In the genomic region with DNA sequence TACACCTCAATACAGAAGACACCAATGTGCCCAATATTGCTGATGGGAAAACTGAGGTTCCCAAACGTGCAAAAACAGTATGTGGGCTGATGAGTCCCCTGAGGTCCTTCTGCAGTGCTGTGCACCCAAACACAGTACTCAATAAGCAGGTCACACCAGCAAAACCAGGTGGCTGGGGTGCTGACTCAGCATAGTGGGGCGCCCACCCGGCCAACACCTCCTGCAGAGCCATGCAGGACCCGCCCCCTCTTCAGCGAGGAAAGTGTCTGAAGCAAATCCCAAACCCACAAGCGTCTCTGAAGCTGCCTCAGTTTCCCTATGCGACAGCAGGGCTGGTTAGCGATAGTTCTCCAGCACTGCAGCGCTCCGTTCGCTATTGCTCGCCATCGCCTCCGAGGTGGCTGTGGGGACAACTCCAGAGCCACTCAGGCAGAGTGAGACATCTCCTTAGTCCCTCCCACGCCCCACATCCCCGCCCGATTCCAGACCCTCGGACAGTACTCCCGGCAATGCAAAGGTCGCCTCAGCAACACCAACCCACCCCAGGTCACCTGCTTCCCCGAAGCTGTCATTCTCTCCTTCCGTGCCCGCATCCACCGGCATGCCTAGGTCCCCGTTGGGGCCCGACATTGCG, we compare ENCODE assay signal across 8 mouse cellular contexts. TPM values are rescaled to one million over a fixed set of nuclear protein-coding genes. Genes with fewer than 3 reads are reported as not detected.
DNase-seq lines count a peak whose midpoint lies in the region; ATAC-seq and TF ChIP-seq lines count a peak whose summit lies in the region.

No protein-coding gene starts in this region.

- 0 out of 2 replicates have a peak overlapping the region, but pooled peaks have one; percentile 37 for H3K27ac ChIP-seq in heart, embryonic 11.5 days (ENCODE audit: low read depth, low read length)
- peak overlapping the region; percentile 4 for H3K27ac ChIP-seq in cortical plate, adult 2 months (ENCODE audit: insufficient read depth, low read length)
- H3K27ac ChIP-seq in hindbrain, embryonic 15.5 days (replicated peaks): peak overlapping the region; percentile 63
- peak overlapping the region; percentile 2; the same call in 1 of the 2 replicates for H3K27ac ChIP-seq in macrophage

- H3K4me2 ChIP-seq in heart, embryonic 11.5 days: peak overlapping the region; percentile 88
- peak overlapping the region; percentile 85 for H3K4me2 ChIP-seq in hindbrain, embryonic 15.5 days

- no peaks in the 10 kb centered on the region for H3K9me3 ChIP-seq in heart, embryonic 11.5 days (replicated peaks; ENCODE audit: control insufficient read depth, low read length)
- no peaks in the 10 kb centered on the region for H3K9me3 ChIP-seq in hindbrain, embryonic 15.5 days

- peaks cover 21% of the 10 kb centered on the region for H3K36me3 ChIP-seq in heart, embryonic 11.5 days (ENCODE audit: control insufficient read depth, insufficient read depth, low read length)
- peaks cover 30% of the 10 kb centered on the region for H3K36me3 ChIP-seq in hindbrain, embryonic 15.5 days
- H3K36me3 ChIP-seq in macrophage (ENCODE audit: inconsistent target): peaks cover 26% of the 10 kb centered on the region

- peak overlapping the region; percentile 65 for H3K4me3 ChIP-seq in heart, embryonic 11.5 days (ENCODE audit: low read depth, low read length)
- H3K4me3 ChIP-seq in cortical plate, adult 2 months (ENCODE audit: insufficient read depth, low read length): peak overlapping the region; percentile 60
- H3K4me3 ChIP-seq in hindbrain, embryonic 15.5 days: peak overlapping the region; percentile 64
- peak overlapping the region; percentile 67 for H3K4me3 ChIP-seq in macrophage (ENCODE audit: inconsistent target)

- intact Hi-C loops in heart, postnatal 36 days (cut with DNase I): loop anchor here (10.0 kb wide), 1 partner anchor 314 kb away; no protein-coding TSS in a partner anchor

- no peak for TF ChIP-seq POLR2A in cortical plate, adult 2 months (IDR thresholded peaks at IDR 0.05; ENCODE audit: extremely low read depth, insufficient read depth, low read length)

- no peaks in the 10 kb centered on the region for H3K79me2 ChIP-seq in macrophage (ENCODE audit: inconsistent target)

- H3K9ac ChIP-seq in heart, embryonic 11.5 days (ENCODE audit: low read depth, low read length): peak overlapping the region; percentile 39
- peak overlapping the region; percentile 59 for H3K9ac ChIP-seq in hindbrain, embryonic 15.5 days

- H3K27me3 ChIP-seq in heart, embryonic 11.5 days (ENCODE audit: control insufficient read depth, insufficient read depth, low read length): peaks cover 17% of the 10 kb centered on the region
- peaks cover 8% of the 10 kb centered on the region; the same call in 1 of the 2 replicates for H3K27me3 ChIP-seq in hindbrain, embryonic 15.5 days

- no peak for TF ChIP-seq CTCF in cortical plate, adult 2 months (IDR thresholded peaks at IDR 0.05; ENCODE audit: extremely low read depth, insufficient read depth, low read length)

- H3K4me1 ChIP-seq in heart, embryonic 11.5 days (ENCODE audit: control insufficient read depth, insufficient read depth, low read length): 0 out of 2 replicates have a peak, but pooled peaks cover 5% of the 10 kb centered on the region
- peaks cover 1% of the 10 kb centered on the region; the same call in 1 of the 2 replicates for H3K4me1 ChIP-seq in cortical plate, adult 2 months (ENCODE audit: control insufficient read depth, insufficient read depth, low read length)
- H3K4me1 ChIP-seq in hindbrain, embryonic 15.5 days (replicated peaks): peaks cover 11% of the 10 kb centered on the region

- peak; percentile 48 for ATAC-seq in heart, embryonic 11.5 days (replicated peaks; ENCODE audit: insufficient number of reproducible peaks, low FRiP score, low TSS enrichment)
- peak; percentile 72 for ATAC-seq in hindbrain, embryonic 15.5 days (ENCODE audit: low FRiP score, low read depth)

- no peak for DNase-seq in heart, postnatal 36 days
- DNase-seq in A20 (ENCODE audit: low read depth, low spot score): peak; percentile 49
- peak; percentile 78 for DNase-seq in thymus, postnatal 14 days
- no peak for DNase-seq in urinary bladder, postnatal 36 days (ENCODE audit: low spot score in 2 of 2)

- 1% methylated on average over 27 of the region's 27 CpGs for WGBS in heart, embryonic 11.5 days (ENCODE audit: insufficient replicate concordance)
- WGBS in hindbrain, embryonic 15.5 days: 1% methylated on average over 27 of the region's 27 CpGs
- WGBS in macrophage (ENCODE audit: missing documents): 2% methylated on average over 25 of the region's 27 CpGs

RNA-seq across cellular contexts. Expression of a gene that starts 0.5 kb away (rescaled TPM):
- 50.1 and 51.3 TPM in 2 replicates for polyA plus RNA-seq in heart, embryonic 11.5 days (2014; fragmentation: Nextera tagmentation; extraction: Ambion mirVana)
- 10 to 100 TPM; 43.9 to 44.3 TPM for total RNA-seq in heart, postnatal 36 days (2021)
- polyA plus RNA-seq in cortical plate, adult 2 months (2012; rRNA removed): 931 and 1,007 TPM in 2 replicates
- 156 and 160 TPM in 2 replicates for polyA plus RNA-seq in hindbrain, embryonic 15.5 days (2015; fragmentation: Nextera tagmentation; extraction: Ambion mirVana)
- total RNA-seq in macrophage (2018; cell fraction: chromatin; rRNA removed): 1 to 10 TPM in 17 of 26 experiments, under 1 TPM in 6, not detected in 3; 0.50 to 6.7 (median 1.9) TPM
- total RNA-seq in macrophage (2018; cell fraction: cytosol; rRNA removed): 10 to 100 TPM; 27.8 to 59.2 (median 41.6) TPM
- total RNA-seq in macrophage (2018; cell fraction: nucleus; rRNA removed): 10 to 100 TPM in 9 of 26 experiments, 1 to 10 TPM in 17; 2.4 to 15.6 (median 7.9) TPM
- 22.2 to 62.2 TPM (median 53.7 TPM) in 3 replicates for polyA plus RNA-seq in macrophage (2018)

RNA-seq across cellular contexts. Expression of a gene that starts 6.8 kb away (rescaled TPM):
- polyA plus RNA-seq in heart, embryonic 11.5 days (2014; fragmentation: Nextera tagmentation; extraction: Ambion mirVana): 1.1 TPM in 1 of 2 replicates, not detected in the other
- 1 to 10 TPM; 3.1 to 7.0 TPM for total RNA-seq in heart, postnatal 36 days (2021)
- polyA plus RNA-seq in cortical plate, adult 2 months (2012; rRNA removed): 0.25 and 0.58 TPM in 2 replicates
- polyA plus RNA-seq in hindbrain, embryonic 15.5 days (2015; fragmentation: Nextera tagmentation; extraction: Ambion mirVana): 0.73 and 1.2 TPM in 2 replicates
- 10 to 100 TPM in 4 of 26 experiments, 1 to 10 TPM in 13, not detected in 9; 1.6 to 11.4 (median 6.5) TPM for total RNA-seq in macrophage (2018; cell fraction: chromatin; rRNA removed)
- total RNA-seq in macrophage (2018; cell fraction: cytosol; rRNA removed): 10 to 100 TPM in 15 of 26 experiments, 1 to 10 TPM in 11; 4.2 to 76.7 (median 18.4) TPM
- 10 to 100 TPM in 15 of 26 experiments, 1 to 10 TPM in 10, not detected in 1; 1.3 to 64.8 (median 12.7) TPM for total RNA-seq in macrophage (2018; cell fraction: nucleus; rRNA removed)
- 2.6 to 16.1 TPM (median 12.6 TPM) in 3 replicates for polyA plus RNA-seq in macrophage (2018)

RNA-seq across cellular contexts. Expression of a gene that starts 14.4 kb away (rescaled TPM):
- polyA plus RNA-seq in heart, embryonic 11.5 days (2014; fragmentation: Nextera tagmentation; extraction: Ambion mirVana): 32.7 and 38.2 TPM in 2 replicates
- 10 to 100 TPM; 69.9 to 70.6 TPM for total RNA-seq in heart, postnatal 36 days (2021)
- 57.9 and 63.4 TPM in 2 replicates for polyA plus RNA-seq in cortical plate, adult 2 months (2012; rRNA removed)
- 51.0 and 57.4 TPM in 2 replicates for polyA plus RNA-seq in hindbrain, embryonic 15.5 days (2015; fragmentation: Nextera tagmentation; extraction: Ambion mirVana)
- total RNA-seq in macrophage (2018; cell fraction: chromatin; rRNA removed): 10 to 100 TPM in 1 of 26 experiments, 1 to 10 TPM in 23, under 1 TPM in 2; 0.92 to 12.7 (median 4.5) TPM
- 10 to 100 TPM in 16 of 26 experiments, 1 to 10 TPM in 10; 5.4 to 14.4 (median 10.7) TPM for total RNA-seq in macrophage (2018; cell fraction: cytosol; rRNA removed)
- total RNA-seq in macrophage (2018; cell fraction: nucleus; rRNA removed): 10 to 100 TPM in 3 of 26 experiments, 1 to 10 TPM in 23; 1.9 to 11.9 (median 5.4) TPM
- 7.9 to 14.2 TPM (median 9.4 TPM) in 3 replicates for polyA plus RNA-seq in macrophage (2018)

RNA-seq across cellular contexts. Expression of a gene that starts 28.1 kb away (rescaled TPM):
- 10.1 and 11.6 TPM in 2 replicates for polyA plus RNA-seq in heart, embryonic 11.5 days (2014; fragmentation: Nextera tagmentation; extraction: Ambion mirVana)
- total RNA-seq in heart, postnatal 36 days (2021): 1 to 10 TPM; 4.0 TPM
- 1,325 and 1,395 TPM in 2 replicates for polyA plus RNA-seq in cortical plate, adult 2 months (2012; rRNA removed)
- 77.2 and 86.0 TPM in 2 replicates for polyA plus RNA-seq in hindbrain, embryonic 15.5 days (2015; fragmentation: Nextera tagmentation; extraction: Ambion mirVana)
- 1 to 10 TPM in 23 of 26 experiments, under 1 TPM in 3; 0.59 to 5.7 (median 1.7) TPM for total RNA-seq in macrophage (2018; cell fraction: chromatin; rRNA removed)
- under 1 TPM in 23 of 26 experiments, not detected in 3; 0.07 to 0.44 (median 0.18) TPM for total RNA-seq in macrophage (2018; cell fraction: cytosol; rRNA removed)
- total RNA-seq in macrophage (2018; cell fraction: nucleus; rRNA removed): 1 to 10 TPM in 5 of 26 experiments, under 1 TPM in 19, not detected in 2; 0.14 to 2.5 (median 0.55) TPM
- polyA plus RNA-seq in macrophage (2018): 0.23 TPM in 1 of 3 replicates, not detected in the others

RNA-seq across cellular contexts. Expression of a gene that starts 29.1 kb away (rescaled TPM):
- 32.1 and 35.8 TPM in 2 replicates for polyA plus RNA-seq in heart, embryonic 11.5 days (2014; fragmentation: Nextera tagmentation; extraction: Ambion mirVana)
- 10 to 100 TPM; 25.0 to 33.3 TPM for total RNA-seq in heart, postnatal 36 days (2021)
- polyA plus RNA-seq in cortical plate, adult 2 months (2012; rRNA removed): 171 and 184 TPM in 2 replicates
- polyA plus RNA-seq in hindbrain, embryonic 15.5 days (2015; fragmentation: Nextera tagmentation; extraction: Ambion mirVana): 48.2 and 60.7 TPM in 2 replicates
- total RNA-seq in macrophage (2018; cell fraction: chromatin; rRNA removed): 100 to 1,000 TPM in 21 of 26 experiments, 10 to 100 TPM in 5; 61.3 to 303 (median 196) TPM
- total RNA-seq in macrophage (2018; cell fraction: cytosol; rRNA removed): 10 to 100 TPM; 39.2 to 71.1 (median 59.6) TPM
- total RNA-seq in macrophage (2018; cell fraction: nucleus; rRNA removed): 100 to 1,000 TPM in 15 of 26 experiments, 10 to 100 TPM in 11; 48.7 to 209 (median 106) TPM
- 35.3 to 118 TPM (median 57.2 TPM) in 3 replicates for polyA plus RNA-seq in macrophage (2018)

Comparison
In these comparisons a context has a peak if more than half of its experiments do, and no peak if none do; other contexts are left out.
1. H3K27ac ChIP-seq: peak in every context shown above with its lines; median percentile 63 in hindbrain, embryonic 15.5 days; 37 in heart, embryonic 11.5 days; 4 in cortical plate, adult 2 months; 2 in macrophage.
2. DNase-seq: peak in A20 (single experiment) and thymus, postnatal 14 days (single experiment); none in heart, postnatal 36 days (0 of 2) and urinary bladder, postnatal 36 days (0 of 2).
3. Peak in every context shown above with its lines, with median percentiles within 50 percentile points of each other: H3K4me3 ChIP-seq.